Comparison of ENCODE assay signal across 12 mouse cellular contexts in the genomic region with DNA sequence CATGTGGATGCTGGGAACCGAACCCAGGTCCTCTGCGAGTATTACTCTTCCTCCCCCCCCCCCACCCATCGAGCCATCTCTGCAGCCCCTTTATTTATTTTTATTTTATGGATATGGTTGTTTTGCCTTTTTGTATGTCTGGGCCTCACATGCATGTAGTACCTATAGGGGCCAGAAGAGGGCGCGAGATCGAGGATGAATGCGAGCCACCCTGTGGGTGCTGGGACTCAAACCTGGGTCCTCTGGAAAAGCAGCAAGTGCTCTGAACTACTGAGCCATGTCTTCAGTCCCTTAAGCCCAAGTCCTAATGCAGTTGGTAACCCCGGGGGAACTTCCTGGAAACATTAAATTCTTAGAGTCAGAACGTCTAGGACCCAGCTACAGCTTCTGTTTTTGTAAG. TPM values are rescaled to one million over a fixed set of nuclear protein-coding genes. Genes with fewer than 3 reads are reported as not detected.
DNase-seq lines count a peak whose midpoint lies in the region; ATAC-seq and TF ChIP-seq lines count a peak whose summit lies in the region.
"Had no signal": no experiment of that assay in that cellular context is flagged by ENCODE, and none has a peak within 500 bp of the region (broad histone marks: within the 10 kb centered on the region; RNA-seq: fewer than 3 reads in every experiment).

No protein-coding gene starts in this region.

- TF ChIP-seq EP300 in liver, embryonic 14.5 days (IDR thresholded peaks at IDR 0.05; ENCODE audit: low read depth): no peak

- peaks cover 2% of the 10 kb centered on the region; the same call in 1 of the 2 replicates for H3K4me1 ChIP-seq in lung, adult 2 months (ENCODE audit: control insufficient read depth, insufficient read depth, low read length)
- H3K4me1 ChIP-seq in E14TG2a.4 (replicated peaks; ENCODE audit: low read depth, low read length): peaks cover 60% of the 10 kb centered on the region
- peaks cover 5% of the 10 kb centered on the region in 2 experiments for H3K4me1 ChIP-seq in liver, embryonic 14.5 days (replicated peaks; ENCODE audit: control insufficient read depth in 2 of 2, insufficient read depth in 2 of 2, low read length in 1 of 2)

- H3K36me3 ChIP-seq in E14TG2a.4 (ENCODE audit: insufficient read depth, low read length): no peaks in the 10 kb centered on the region
- no peaks in the 10 kb centered on the region for H3K36me3 ChIP-seq in liver, embryonic 14.5 days (replicated peaks; ENCODE audit: control insufficient read depth, insufficient read depth, low read depth)
- H3K36me3 ChIP-seq: embryonic facial prominence, embryonic 12.5 days; limb, embryonic 15.5 days; midbrain, embryonic 15.5 days had no signal

- WGBS in lung, adult 2 months: 58% methylated on average over 9 of the region's 9 CpGs
- 46% methylated on average over 9 of the region's 9 CpGs for WGBS in liver, embryonic 14.5 days (ENCODE audit: insufficient replicate concordance)

- H3K4me2 ChIP-seq in liver, embryonic 14.5 days (ENCODE audit: low read depth): no peak overlapping the region
- H3K4me2 ChIP-seq: embryonic facial prominence, embryonic 12.5 days; limb, embryonic 15.5 days; midbrain, embryonic 15.5 days had no signal

- H3K9me3 ChIP-seq in E14TG2a.4 (ENCODE audit: low read length): no peaks in the 10 kb centered on the region
- H3K9me3 ChIP-seq in liver, embryonic 14.5 days (ENCODE audit: control insufficient read depth, low read length): no peaks in the 10 kb centered on the region
- H3K9me3 ChIP-seq: embryonic facial prominence, embryonic 12.5 days; limb, embryonic 15.5 days; midbrain, embryonic 15.5 days had no signal

- no peak overlapping the region for H3K9ac ChIP-seq in liver, embryonic 14.5 days (replicated peaks)
- H3K9ac ChIP-seq: embryonic facial prominence, embryonic 12.5 days; limb, embryonic 15.5 days; midbrain, embryonic 15.5 days had no signal

- peak; percentile 41 for TF ChIP-seq CTCF in lung, adult 2 months (IDR thresholded peaks at IDR 0.05; ENCODE audit: insufficient read depth, low read length)
- peak; percentile 80 for TF ChIP-seq CTCF in E14TG2a.4 (conservative IDR thresholded peaks at IDR 0.05; ENCODE audit: low read length)
- TF ChIP-seq CTCF in liver, embryonic 14.5 days (IDR thresholded peaks at IDR 0.05; ENCODE audit: low read depth): peak; percentile 75

- H3K27ac ChIP-seq in liver, embryonic 14.5 days: no peak overlapping the region
- H3K27ac ChIP-seq: embryonic facial prominence, embryonic 12.5 days; limb, embryonic 15.5 days; midbrain, embryonic 15.5 days had no signal

- no peak for ATAC-seq in liver, embryonic 14.5 days (ENCODE audit: insufficient read depth)
- ATAC-seq: midbrain, embryonic 15.5 days had no signal

- intact Hi-C loops in heart, postnatal 10 days (cut with DNase I): no loop called here

- no peak for TF ChIP-seq POLR2A in lung, adult 2 months (IDR thresholded peaks at IDR 0.05; ENCODE audit: borderline replicate concordance, extremely low read depth, low read depth, low read length)

- H3K27me3 ChIP-seq in E14TG2a.4 (ENCODE audit: insufficient read depth, low read length): no peaks in the 10 kb centered on the region
- H3K27me3 ChIP-seq in liver, embryonic 14.5 days (ENCODE audit: control insufficient read depth, insufficient read depth, low read length): no peaks in the 10 kb centered on the region; the same call in 1 of the 2 replicates
- H3K27me3 ChIP-seq: limb, embryonic 15.5 days; midbrain, embryonic 15.5 days had no signal

- H3K4me3 ChIP-seq in lung, adult 2 months (replicated peaks; ENCODE audit: extremely low read depth, low read depth, low read length): no peak overlapping the region
- H3K4me3 ChIP-seq in E14TG2a.4 (replicated peaks; ENCODE audit: low read length): no peak overlapping the region
- no peak overlapping the region for H3K4me3 ChIP-seq in liver, embryonic 14.5 days (ENCODE audit: insufficient read depth in 1 of 2, low read depth in 2 of 2, low read length in 2 of 2)
- H3K4me3 ChIP-seq: embryonic facial prominence, embryonic 12.5 days; limb, embryonic 15.5 days; midbrain, embryonic 15.5 days had no signal

- DNase-seq in heart, adult 11 months: peak; percentile 86
- DNase-seq in heart, postnatal 10 days: no peak
- DNase-seq in lung, adult 2 months: no peak
- DNase-seq in lung, postnatal 25 days (ENCODE audit: low spot score): no peak
- DNase-seq in liver, embryonic 14.5 days (ENCODE audit: low read depth in 3 of 3, low spot score in 3 of 3): no peak
- DNase-seq in cerebellum, postnatal 36 days: no peak
- no peak for DNase-seq in embryo, embryonic 10.5 days (ENCODE audit: low spot score)

RNA-seq across cellular contexts. Expression of a gene that starts 7.5 kb away (rescaled TPM):
- 1 to 10 TPM in 1 of 2 experiments, under 1 TPM in 1; 0.43 to 1.4 TPM for total RNA-seq in heart, postnatal 10 days (2021)
- 3.6 and 3.9 TPM in 2 replicates for polyA plus RNA-seq in lung, adult 2 months (2012; rRNA removed)
- 2.3 and 2.8 TPM in 2 replicates for polyA plus RNA-seq in liver, embryonic 14.5 days (2012; rRNA removed)
- polyA plus RNA-seq in liver, embryonic 14.5 days (2014; fragmentation: Nextera tagmentation; extraction: Ambion mirVana): 1.5 and 2.1 TPM in 2 replicates

RNA-seq across cellular contexts. Expression of a gene that starts 13.0 kb away (rescaled TPM):
- total RNA-seq in heart, postnatal 10 days (2021): not detected
- 0.08 TPM in 1 of 2 replicates, not detected in the other for polyA plus RNA-seq in lung, adult 2 months (2012; rRNA removed)
- 0.03 TPM in 1 of 2 replicates, not detected in the other for polyA plus RNA-seq in liver, embryonic 14.5 days (2012; rRNA removed)
- not detected in 2 replicates for polyA plus RNA-seq in liver, embryonic 14.5 days (2014; fragmentation: Nextera tagmentation; extraction: Ambion mirVana)
- polyA plus RNA-seq: heart, embryonic 16.5 days had no signal

RNA-seq across cellular contexts. Expression of a gene that starts 27.7 kb away (rescaled TPM):
- 10 to 100 TPM in 1 of 2 experiments, 1 to 10 TPM in 1; 9.5 to 10.7 TPM for total RNA-seq in heart, postnatal 10 days (2021)
- polyA plus RNA-seq in lung, adult 2 months (2012; rRNA removed): 23.9 and 29.9 TPM in 2 replicates
- polyA plus RNA-seq in liver, embryonic 14.5 days (2012; rRNA removed): 3.4 and 5.0 TPM in 2 replicates
- polyA plus RNA-seq in liver, embryonic 14.5 days (2014; fragmentation: Nextera tagmentation; extraction: Ambion mirVana): 5.1 and 5.4 TPM in 2 replicates

RNA-seq across cellular contexts. Expression of a gene that starts 32.5 kb away (rescaled TPM):
- 100 to 1,000 TPM; 321 to 334 TPM for total RNA-seq in heart, postnatal 10 days (2021)
- 66.2 and 80.3 TPM in 2 replicates for polyA plus RNA-seq in lung, adult 2 months (2012; rRNA removed)
- polyA plus RNA-seq in liver, embryonic 14.5 days (2012; rRNA removed): 21.7 and 25.9 TPM in 2 replicates
- 26.3 and 30.1 TPM in 2 replicates for polyA plus RNA-seq in liver, embryonic 14.5 days (2014; fragmentation: Nextera tagmentation; extraction: Ambion mirVana)
